Mouse (Mus musculus) hindbrain, embryonic 10.5 days (tissue): ENCODE results near the gene Rpl36a. TPM values are rescaled to one million over a fixed set of nuclear protein-coding genes. Genes with fewer than 3 reads are reported as not detected.
A peak's percentile ranks its signal among the peaks of the same experiment; 100 is the strongest.

ENCODE experiments used
- DNase-seq: peaks from one replicate; pipeline ENCODE4 v3.0.0-alpha.2; 2017; ENCODE audit warnings: low spot score
- H3K27ac ChIP-seq: fragments of 300-500 bp; sonication (generic); 2 replicates; pipeline ENCODE4 v1.5.1; 2016; ENCODE audit warnings: mild to moderate bottlenecking, moderate library complexity
- H3K27me3 ChIP-seq: fragments of 300-500 bp; sonication (generic); 2 replicates; pipeline ENCODE4 v1.6.1; 2016; ENCODE audit warnings: mild to moderate bottlenecking; ENCODE audit not compliant: poor library complexity, insufficient read depth, severe bottlenecking
- H3K36me3 ChIP-seq: fragments of 300-500 bp; sonication (generic); 2 replicates; pipeline ENCODE4 v1.6.1; 2016; ENCODE audit warnings: mild to moderate bottlenecking, moderate library complexity
- H3K4me1 ChIP-seq: fragments of 300-500 bp; sonication (generic); replicated peaks from 2 replicates; pipeline ENCODE4 v1.6.1; 2016; ENCODE audit warnings: mild to moderate bottlenecking
- H3K4me3 ChIP-seq: fragments of 300-500 bp; sonication (generic); 2 replicates; pipeline ENCODE4 v1.5.1; 2016; ENCODE audit warnings: mild to moderate bottlenecking, moderate library complexity
- H3K9me3 ChIP-seq: fragments of 300-500 bp; sonication (generic); 2 replicates; pipeline ENCODE4 v1.6.1; 2016; ENCODE audit warnings: mild to moderate bottlenecking, moderate library complexity
- WGBS: fragments of 180-500 bp; shearing (Covaris S2); methylation state at CpG from one replicate; pipeline ENCODE4 v1.1.7; 2016; 5-methylcytosine and 5-hydroxymethylcytosine counted together
- polyA plus RNA-seq: library from polyadenylated mRNA; unstranded; fragments of >200 nt; fragmentation: Nextera tagmentation; extraction: Ambion mirVana; gene quantifications from 2 replicates; pipeline ENCODE4 v1.2.1, GENCODE M21; 2016

Rpl36a gene
- polyA plus RNA-seq, 1 experiment from 2014 or later, result 271 TPM

DNA sequence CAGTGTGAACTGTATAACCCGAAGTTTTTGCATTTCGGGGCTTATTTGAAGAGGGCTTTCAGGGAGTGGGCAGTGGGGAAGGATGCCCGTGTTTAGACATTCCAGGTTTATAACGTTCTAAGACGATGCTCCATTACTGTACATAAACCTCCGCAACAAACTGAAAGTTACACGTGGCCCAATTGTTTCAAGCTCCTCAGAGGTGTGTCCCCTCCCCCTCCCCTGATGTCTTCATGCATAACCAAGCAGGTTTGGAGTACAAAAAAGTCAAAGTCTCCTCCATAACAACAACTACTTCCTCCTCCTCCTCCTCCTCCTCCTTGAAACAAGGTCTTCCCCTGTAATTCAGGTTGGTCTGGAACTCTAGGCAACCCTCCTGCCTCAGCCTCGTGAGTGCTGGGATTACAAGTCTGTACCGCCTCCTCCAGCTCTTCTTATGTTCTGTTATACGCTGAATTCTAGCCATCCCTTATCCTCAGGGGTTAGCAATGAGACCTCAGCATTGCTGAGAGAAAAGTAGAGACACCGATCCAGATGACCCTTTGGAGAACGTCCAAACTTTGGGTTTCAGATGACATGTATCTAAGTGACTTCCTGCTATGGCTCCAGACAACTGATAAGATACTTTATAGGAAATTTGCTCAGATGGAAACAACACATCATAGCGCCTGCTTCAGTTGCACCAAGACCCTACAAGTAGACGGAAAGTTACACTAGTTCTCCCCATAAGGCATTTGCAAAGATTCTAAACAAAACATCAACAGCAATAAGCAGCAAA, 4.7 kb upstream of the Rpl36a start:
- 0 out of 2 replicates have a peak, but pooled peaks cover 3% of the 10 kb centered on the region for H3K4me1 ChIP-seq
- 88% methylated on average over 14 of the region's 14 CpGs for WGBS
- no peaks in the 10 kb centered on the region for H3K36me3 ChIP-seq
- H3K9me3 ChIP-seq, result no peaks in the 10 kb centered on the region
- no peaks in the 10 kb centered on the region for H3K27me3 ChIP-seq
- no peak overlapping the region for H3K4me3 ChIP-seq
- no peak overlapping the region for H3K27ac ChIP-seq
- DNase-seq, result no peak

DNA sequence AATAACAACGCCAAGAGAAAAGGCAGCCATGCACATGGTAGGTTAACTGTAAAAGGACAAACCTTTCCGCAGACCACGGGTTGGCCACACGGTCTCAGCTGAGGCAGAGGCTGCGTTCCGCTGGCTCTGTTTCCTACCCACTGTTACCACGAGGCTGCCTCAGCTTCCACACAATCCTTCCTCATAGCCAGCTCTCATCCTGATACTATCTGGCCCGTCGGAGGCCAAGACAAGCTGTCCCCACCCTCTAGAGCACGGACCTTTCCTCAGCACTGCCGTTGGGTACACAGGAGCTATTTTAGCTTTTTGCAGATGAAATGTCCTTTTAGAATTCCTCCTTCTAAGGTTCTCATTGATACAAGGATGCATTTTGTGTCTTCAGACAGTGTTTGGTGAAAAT, 3.2 kb upstream of the Rpl36a start:
- Histone ChIP-seq H3K4me3 (no peak overlapping the region), H3K36me3 (0 out of 2 replicates have a peak, but pooled peaks cover 3% of the 10 kb centered on the region), H3K27me3 (no peaks in the 10 kb centered on the region), H3K27ac (no peak overlapping the region), H3K9me3 (no peaks in the 10 kb centered on the region), H3K4me1 (0 out of 2 replicates have a peak, but pooled peaks cover 8% of the 10 kb centered on the region)
- WGBS, result 86% methylated on average over 11 of the region's 11 CpGs
- no peak for DNase-seq

DNA sequence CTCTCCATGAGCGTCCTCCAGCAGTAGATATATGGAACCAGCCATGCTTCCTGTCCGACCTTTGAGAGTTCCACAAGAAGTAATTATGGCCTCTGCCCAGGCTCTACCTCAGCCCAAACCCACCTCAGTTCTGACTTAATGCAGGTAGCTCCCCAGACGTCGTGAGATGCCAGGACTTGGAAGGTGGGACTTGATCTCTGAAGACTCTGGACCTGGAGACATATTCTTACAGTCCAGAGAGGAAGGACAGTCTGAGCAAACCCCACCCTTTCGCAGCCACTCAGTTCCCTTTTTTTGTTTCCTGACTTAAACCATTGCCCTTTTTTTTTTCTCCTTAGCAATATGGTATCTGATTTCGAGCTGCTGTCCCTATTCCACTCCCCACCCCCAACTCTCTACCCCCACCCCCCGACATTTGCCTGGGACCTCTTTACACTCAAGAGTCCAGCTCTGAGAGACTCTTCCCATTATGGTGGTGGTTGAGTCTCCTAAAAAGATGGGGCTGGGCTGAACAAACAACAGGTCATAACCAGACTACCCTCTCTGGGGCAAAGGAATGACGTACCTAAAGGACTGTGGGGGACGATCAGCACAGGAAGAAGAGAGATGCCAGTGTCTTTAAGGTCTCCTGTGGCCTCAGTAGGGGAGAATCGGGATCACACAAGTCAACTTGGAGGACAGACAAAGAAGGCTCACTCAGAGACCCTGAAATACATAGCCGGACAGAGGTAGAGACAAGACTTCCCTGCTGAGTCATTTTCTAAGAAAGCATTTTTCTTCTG, 2.4 kb upstream of the Rpl36a start, which contains the start of gene Btk:
Btk (minus strand) TSS at position 683 of the 782 bp plus-strand sequence.
- Histone ChIP-seq H3K4me3 (no peak within 1 kb of the TSS), H3K27me3 (no peaks in the 10 kb centered on the region), H3K27ac (no peak within 1 kb of the TSS), H3K36me3 (peaks cover 11% of the 10 kb centered on the region; the same call in 1 of the 2 replicates), H3K9me3 (no peaks in the 10 kb centered on the region), H3K4me1 (0 out of 2 replicates have a peak, but pooled peaks cover 8% of the 10 kb centered on the region)
- WGBS, result 82% methylated on average over 11 of the region's 11 CpGs
- DNase-seq, result no peak

DNA sequence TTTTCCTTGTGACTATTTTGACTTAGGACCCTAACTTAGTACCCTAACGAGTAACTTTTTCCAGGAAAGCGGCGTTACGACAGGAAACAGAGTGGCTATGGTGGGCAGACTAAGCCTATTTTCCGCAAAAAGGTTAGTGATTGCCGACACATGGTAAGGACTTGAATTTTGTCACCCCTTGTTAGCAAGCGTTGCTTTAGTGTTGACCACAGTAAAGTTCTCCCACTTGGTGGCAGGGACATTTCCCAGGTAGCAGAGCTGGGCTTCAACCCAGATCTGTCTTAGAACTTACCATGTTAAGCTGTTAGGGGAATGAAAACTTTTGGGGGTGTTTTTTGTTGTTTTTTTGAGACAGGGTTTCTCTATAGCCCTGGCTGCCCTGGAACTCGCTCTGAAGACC, 993 bp downstream of the Rpl36a start:
- DNase-seq, result no peak
- Histone ChIP-seq H3K4me3 (peak overlapping the region; percentile 62), H3K36me3 (peaks cover 34% of the 10 kb centered on the region), H3K27ac (peak overlapping the region; percentile 89), H3K4me1 (0 out of 2 replicates have a peak, but pooled peaks cover 8% of the 10 kb centered on the region), H3K27me3 (no peaks in the 10 kb centered on the region), H3K9me3 (no peaks in the 10 kb centered on the region)
- 41% methylated on average over 8 of the region's 8 CpGs for WGBS

GRCm38 (mm10) chrX:134588261-134588660, 2.8 kb downstream of the Rpl36a start:
- 0 out of 2 replicates have a peak, but pooled peaks cover 8% of the 10 kb centered on the region for H3K4me1 ChIP-seq
- H3K36me3 ChIP-seq, result peaks cover 34% of the 10 kb centered on the region
- WGBS, result 88% methylated on average over 4 of the region's 4 CpGs
- no peaks in the 10 kb centered on the region for H3K27me3 ChIP-seq
- no peak for DNase-seq
- no peak overlapping the region for H3K4me3 ChIP-seq
- H3K27ac ChIP-seq, result no peak overlapping the region
- no peaks in the 10 kb centered on the region for H3K9me3 ChIP-seq

- Histone ChIP-seq H3K27ac (no peak overlapping the region), H3K4me3 (no peak overlapping the region), H3K9me3 (no peaks in the 10 kb centered on the region), H3K4me1 (0 out of 2 replicates have a peak, but pooled peaks cover 8% of the 10 kb centered on the region), H3K27me3 (no peaks in the 10 kb centered on the region), H3K36me3 (peaks cover 34% of the 10 kb centered on the region)
- WGBS, result 89% methylated on average over 3 of the region's 3 CpGs
- no peak for DNase-seq
Measured at GRCm38 (mm10) chrX:134588997-134589396, 3.5 kb downstream of the Rpl36a start.

- 0 out of 2 replicates have a peak, but pooled peaks cover 7% of the 10 kb centered on the region for H3K4me1 ChIP-seq
- no peaks in the 10 kb centered on the region for H3K27me3 ChIP-seq
- no peak overlapping the region for H3K27ac ChIP-seq
- H3K36me3 ChIP-seq, result peaks cover 34% of the 10 kb centered on the region
- H3K4me3 ChIP-seq, result no peak overlapping the region
- DNase-seq, result no peak
- 81% methylated on average over 5 of the region's 5 CpGs for WGBS
- H3K9me3 ChIP-seq, result no peaks in the 10 kb centered on the region
Measured at GRCm38 (mm10) chrX:134589836-134590235, 4.4 kb downstream of the Rpl36a start.

DNA sequence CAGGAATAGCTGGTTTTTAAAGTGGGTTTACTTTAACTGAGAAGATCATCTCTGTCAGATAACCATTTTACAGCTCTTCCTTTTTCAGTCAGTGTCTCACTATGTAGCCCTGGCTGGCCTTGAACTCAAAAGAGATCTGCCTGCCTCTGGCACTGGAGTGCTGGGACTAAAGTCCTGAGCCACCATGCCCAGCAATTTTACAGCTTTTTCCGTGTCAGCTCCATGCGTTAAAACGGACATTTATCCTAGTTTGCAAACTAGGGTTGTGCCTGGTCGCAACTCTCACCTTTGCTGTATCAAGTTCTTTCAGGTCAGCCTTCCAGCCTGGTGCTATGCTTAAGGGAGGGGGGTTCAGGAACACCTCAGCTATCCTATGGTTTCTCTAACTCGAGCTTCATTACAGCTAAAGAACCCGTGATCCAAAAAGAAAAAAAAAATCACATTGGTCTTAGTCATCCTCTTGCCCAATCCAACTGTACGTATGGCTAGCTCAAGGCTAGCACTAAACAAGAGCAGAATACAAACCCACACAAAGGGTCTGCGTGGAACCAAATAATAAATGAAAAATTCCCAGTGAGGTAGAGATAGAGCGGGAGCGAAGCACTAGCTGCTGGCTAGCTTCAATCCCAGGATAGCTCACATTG, 14.6 kb downstream of the Rpl36a start:
- Histone ChIP-seq H3K4me1 (peaks cover 23% of the 10 kb centered on the region; the same call in 1 of the 2 replicates), H3K27ac (peak overlapping the region; percentile 82), H3K9me3 (no peaks in the 10 kb centered on the region), H3K4me3 (peak overlapping the region; percentile 61), H3K27me3 (no peaks in the 10 kb centered on the region), H3K36me3 (peaks cover 11% of the 10 kb centered on the region; the same call in 1 of the 2 replicates)
- 33% methylated on average over 10 of the region's 10 CpGs for WGBS
- DNase-seq, result no peak

GRCm38 (mm10) chrX:134600659-134601379, 15.4 kb downstream of the Rpl36a start, which contains the start of the genes Gla and Hnrnph2:
Gene Gla, minus strand, starts transcription at chrX:134601125.
Gene Hnrnph2, plus strand, starts transcription at chrX:134601179.
- peaks cover 23% of the 10 kb centered on the region; the same call in 1 of the 2 replicates for H3K4me1 ChIP-seq
- H3K27me3 ChIP-seq, result no peaks in the 10 kb centered on the region
- peaks cover 11% of the 10 kb centered on the region; the same call in 1 of the 2 replicates for H3K36me3 ChIP-seq
- H3K27ac ChIP-seq, result peak within 1 kb of the TSS; percentile 92
- H3K9me3 ChIP-seq, result no peaks in the 10 kb centered on the region
- WGBS, result 18% methylated on average over 33 of the region's 33 CpGs
- H3K4me3 ChIP-seq, result peak within 1 kb of the TSS; percentile 61
- peak; percentile 91 for DNase-seq

- Histone ChIP-seq H3K4me1 (peaks cover 23% of the 10 kb centered on the region; the same call in 1 of the 2 replicates), H3K36me3 (peaks cover 11% of the 10 kb centered on the region; the same call in 1 of the 2 replicates), H3K27me3 (no peaks in the 10 kb centered on the region), H3K4me3 (peak overlapping the region; percentile 61), H3K9me3 (no peaks in the 10 kb centered on the region), H3K27ac (peak overlapping the region; percentile 92)
- DNase-seq, result no peak
- WGBS, result 19% methylated on average over 43 of the region's 43 CpGs
Measured at GRCm38 (mm10) chrX:134601380-134602120, 16.1 kb downstream of the Rpl36a start.

DNA sequence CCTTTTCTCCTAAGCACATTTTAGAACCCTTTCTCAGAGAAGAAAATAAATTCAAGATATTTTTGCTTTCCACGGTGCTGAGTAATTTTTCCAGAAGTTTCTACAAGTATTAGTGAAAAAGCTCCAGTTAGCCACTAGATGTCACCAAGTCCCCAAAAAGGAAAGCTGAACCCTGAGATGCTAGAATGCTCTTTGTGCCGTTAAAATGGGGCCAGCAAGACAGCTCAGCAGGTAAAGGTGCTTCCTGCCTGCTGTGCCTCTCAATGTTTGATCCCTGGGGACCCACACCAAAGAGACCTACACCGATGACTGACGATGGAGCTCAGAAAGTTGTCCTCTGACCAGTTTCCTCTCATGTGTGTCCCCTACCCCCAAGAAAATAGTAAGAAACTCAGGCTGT, 24.0 kb downstream of the Rpl36a start:
- H3K4me3 ChIP-seq, result no peak overlapping the region
- H3K27ac ChIP-seq, result no peak overlapping the region
- H3K4me1 ChIP-seq, result peaks cover 9% of the 10 kb centered on the region; the same call in 1 of the 2 replicates
- no peak for DNase-seq
- peaks cover 6% of the 10 kb centered on the region; the same call in 1 of the 2 replicates for H3K36me3 ChIP-seq
- no peaks in the 10 kb centered on the region for H3K27me3 ChIP-seq
- 41% methylated on average over 4 of the region's 4 CpGs for WGBS
- no peaks in the 10 kb centered on the region for H3K9me3 ChIP-seq
